Mouse (Mus musculus) ES-E14 (cell line): ENCODE measurements around the gene Fchsd2.

ENCODE experiments used
- CHD2 ChIP-seq: IDR thresholded peaks from 2 replicates; pipeline ENCODE4 v1.6.1; 2014; ENCODE audit warnings: mild to moderate bottlenecking, low read depth, low read length, inconsistent platforms
- HCFC1 ChIP-seq: IDR thresholded peaks from 2 replicates; pipeline ENCODE4 v1.6.1; 2012; ENCODE audit warnings: low read length, inconsistent platforms, borderline replicate concordance; ENCODE audit not compliant: insufficient read depth
- MAFK ChIP-seq: IDR thresholded peaks from 2 replicates; pipeline ENCODE4 v1.6.1; 2014; ENCODE audit warnings: mild to moderate bottlenecking, low read depth, low read length, inconsistent platforms; ENCODE audit not compliant: insufficient read depth
- ZC3H11A ChIP-seq: IDR thresholded peaks from 2 replicates; pipeline ENCODE4 v1.6.1; 2012; ENCODE audit warnings: low read depth, mild to moderate bottlenecking, inconsistent platforms, low read length, borderline replicate concordance
- ZNF384 ChIP-seq: IDR thresholded peaks from 2 replicates; pipeline ENCODE4 v1.6.1; 2012; ENCODE audit warnings: low read depth, low read length, inconsistent platforms

GRCm38 (mm10) chr7:101315699-101316098, 223.0 kb downstream of the Fchsd2 start:
- TF ChIP-seq ZC3H11A (no peak), HCFC1 (no peak), ZNF384 (no peak), MAFK (no peak), CHD2 (no peak)
